In the genomic region with DNA sequence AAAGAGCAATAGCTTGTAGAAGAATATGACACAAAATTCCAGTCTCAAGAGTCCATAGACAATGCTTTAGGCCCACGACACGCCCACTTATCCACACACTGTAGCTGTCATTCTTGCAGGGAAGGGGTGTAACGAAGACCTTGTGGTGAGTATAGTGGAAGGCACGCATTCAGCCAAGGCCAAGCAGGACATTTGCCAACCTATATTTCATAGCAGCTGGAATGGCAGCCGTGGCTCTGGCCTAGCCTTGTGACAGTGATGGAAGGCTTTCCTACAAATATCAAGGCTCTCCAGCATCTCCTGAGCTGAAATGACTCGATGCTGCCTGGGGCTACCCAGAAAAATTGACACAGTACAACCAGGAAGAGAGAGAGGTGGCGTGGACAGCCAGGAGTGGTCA, we compare ENCODE assay signal across 13 mouse cellular contexts.
"Had no signal": no experiment of that assay in that cellular context is flagged by ENCODE, and none has a peak within 500 bp of the region (broad histone marks: within the 10 kb centered on the region; RNA-seq: fewer than 3 reads in every experiment).

No protein-coding gene starts in this region.

- H3K4me3 ChIP-seq: megakaryocyte, embryonic 14.5 days; midbrain, embryonic 10.5 days; midbrain, embryonic 13.5 days had no signal

- H3K4me2 ChIP-seq: liver, embryonic 11.5 days; lung, embryonic 14.5 days; midbrain, embryonic 13.5 days had no signal

- H3K27me3 ChIP-seq: megakaryocyte, embryonic 14.5 days; midbrain, embryonic 13.5 days had no signal

- DNase-seq: kidney, adult 9 months; kidney, postnatal 14 days; kidney, postnatal 4 days; liver, postnatal 0 days; lung, embryonic 14.5 days; lung, postnatal 36 days; right cerebral cortex, postnatal 25 days; thymus, adult 18-20 months; thymus, postnatal 36 days had no signal
